Mouse (Mus musculus): Measurements from ENCODE around the gene Btbd2.

Gene Btbd2

GRCm38 (mm10) chr10:80646936-80647335 is 9.9 kb downstream of the Btbd2 start:
- no peak for DNase-seq (ENCODE audit: low read depth)

GRCm38 (mm10) chr10:80635345-80635744 is 21.5 kb downstream of the Btbd2 start:
- DNase-seq (ENCODE audit: low read depth): no peak

- DNase-seq (ENCODE audit: low read depth): no peak
Measured at GRCm38 (mm10) chr10:80628925-80629324, 27.9 kb downstream of the Btbd2 start.

GRCm38 (mm10) chr10:80627685-80628084 is 29.2 kb downstream of the Btbd2 start:
- DNase-seq (ENCODE audit: low read depth): no peak

- DNase-seq (ENCODE audit: low read depth): no peak
Measured at GRCm38 (mm10) chr10:80625764-80626163, 31.1 kb downstream of the Btbd2 start.

- no peak for DNase-seq (ENCODE audit: low read depth)
Measured at GRCm38 (mm10) chr10:80623457-80624191, 33.2 kb downstream of the Btbd2 start.

GRCm38 (mm10) chr10:80622661-80623456 is 34.0 kb downstream of the Btbd2 start, which contains the start of gene Csnk1g2:
TSS of gene Csnk1g2 (plus strand) at chr10:80622838.
- DNase-seq (ENCODE audit: low read depth): no peak

- DNase-seq (ENCODE audit: low read depth): peak; percentile 100
Measured at GRCm38 (mm10) chr10:80621940-80622660, 34.8 kb downstream of the Btbd2 start.

GRCm38 (mm10) chr10:80621690-80621939 is 35.3 kb downstream of the Btbd2 start:
- DNase-seq (ENCODE audit: low read depth): no peak

- no peak for DNase-seq (ENCODE audit: low read depth)
Measured at GRCm38 (mm10) chr10:80620796-80621689, 35.8 kb downstream of the Btbd2 start.

GRCm38 (mm10) chr10:80620365-80620764 is 36.5 kb downstream of the Btbd2 start:
- DNase-seq (ENCODE audit: low read depth): no peak

GRCm38 (mm10) chr10:80619465-80620244 is 37.2 kb downstream of the Btbd2 start:
- DNase-seq (ENCODE audit: low read depth): peak; percentile 60

GRCm38 (mm10) chr10:80618181-80618580 is 38.7 kb downstream of the Btbd2 start:
- no peak for DNase-seq (ENCODE audit: low read depth)

GRCm38 (mm10) chr10:80614351-80614750 is 42.5 kb downstream of the Btbd2 start:
- DNase-seq (ENCODE audit: low read depth): no peak

- DNase-seq (ENCODE audit: low read depth): no peak
Measured at GRCm38 (mm10) chr10:80613821-80614220, 43.0 kb downstream of the Btbd2 start.

GRCm38 (mm10) chr10:80611905-80612304 is 45.0 kb downstream of the Btbd2 start:
- DNase-seq (ENCODE audit: low read depth): no peak

GRCm38 (mm10) chr10:80611024-80611423 is 45.8 kb downstream of the Btbd2 start:
- no peak for DNase-seq (ENCODE audit: low read depth)

GRCm38 (mm10) chr10:80610116-80610785 is 46.6 kb downstream of the Btbd2 start:
- no peak for DNase-seq (ENCODE audit: low read depth)

GRCm38 (mm10) chr10:80609269-80609924 is 47.5 kb downstream of the Btbd2 start:
- no peak for DNase-seq (ENCODE audit: low read depth)

GRCm38 (mm10) chr10:80608435-80608834 is 48.4 kb downstream of the Btbd2 start:
- DNase-seq (ENCODE audit: low read depth): no peak
